Mouse (Mus musculus) small intestine, adult 2 months (tissue): ENCODE data around the gene Inpp4a.

Source experiments
- CTCF ChIP-seq: fragments of 200-500 bp; IDR thresholded peaks from 2 replicates; pipeline ENCODE4 v1.5.1; 2012; ENCODE audit warnings: low read depth, mild to moderate bottlenecking, control low read depth, inconsistent platforms, low read length, moderate library complexity, mixed read lengths; ENCODE audit not compliant: insufficient replicate concordance, insufficient read length; ENCODE audit errors: extremely low read depth
- POLR2A ChIP-seq: fragments of 200-500 bp; IDR thresholded peaks from 2 replicates; pipeline ENCODE4 v1.6.1; 2012; ENCODE audit warnings: low read depth, mild to moderate bottlenecking, control low read depth, inconsistent platforms, low read length, moderate library complexity

GRCm38 (mm10) chr1:37399734-37400133, 100.1 kb downstream of the Inpp4a start:
- TF ChIP-seq POLR2A, result no peak
- no peak for TF ChIP-seq CTCF
